Mouse (Mus musculus) CH12.LX (cell line): Measurements from ENCODE around the gene Thrb. TPM values are rescaled to one million over a fixed set of nuclear protein-coding genes. Genes with fewer than 3 reads are reported as not detected.

Experiments
- DNase-seq: peaks from one replicate; pipeline ENCODE4 v3.0.0-alpha.2; 2013; ENCODE audit errors: extremely low read depth
- H3K27ac ChIP-seq: 2 replicates; pipeline ENCODE4 v1.5.1; 2012; ENCODE audit warnings: low read depth, mild to moderate bottlenecking, control low read depth, moderate library complexity; ENCODE audit not compliant: insufficient read depth
- H3K27me3 ChIP-seq: replicated peaks from 2 replicates; pipeline ENCODE3; 2012; ENCODE audit warnings: inconsistent platforms
- H3K36me3 ChIP-seq, 2 experiments: replicated peaks in 1 of 2; 2 replicates each; pipeline versions ENCODE3 to v1.6.1; 2012; ENCODE audit warnings: inconsistent platforms in 1 of 2, low read length in 1 of 2, mild to moderate bottlenecking in 1 of 2, mixed read lengths in 1 of 2, moderate library complexity in 1 of 2; ENCODE audit not compliant: control insufficient read depth in 1 of 2, insufficient read depth in 1 of 2
- H3K4me1 ChIP-seq, 2 experiments: 2 replicates each; pipeline ENCODE4 v1.6.1; 2012; ENCODE audit warnings: inconsistent platforms in 1 of 2, moderate library complexity in 1 of 2; ENCODE audit not compliant: insufficient read depth in 2 of 2, control insufficient read depth in 1 of 2
- H3K4me2 ChIP-seq: 2 replicates; pipeline ENCODE4 v1.6.1; 2012; ENCODE audit warnings: low read depth, mild to moderate bottlenecking, control low read depth; ENCODE audit not compliant: poor library complexity, insufficient read depth, severe bottlenecking
- H3K4me3 ChIP-seq, 3 experiments: fragments of 150-350 bp in 1 of 3; sonication (generic) in 1 of 3; replicated peaks in 1 of 3; 2 replicates each; pipeline versions ENCODE3 to v1.5.1; 2011 to 2012; ENCODE audit warnings: low read depth in 2 of 3, low read length in 2 of 3, mild to moderate bottlenecking in 2 of 3, moderate library complexity in 2 of 3, control low read depth in 1 of 3, improper control_type of control experiment in 1 of 3, inconsistent platforms in 1 of 3, mixed read lengths in 1 of 3; ENCODE audit not compliant: poor library complexity in 1 of 3
- H3K79me2 ChIP-seq: replicated peaks from 2 replicates; pipeline ENCODE4 v1.6.1; 2012; ENCODE audit warnings: mild to moderate bottlenecking, moderate library complexity; ENCODE audit not compliant: control insufficient read depth, poor library complexity, insufficient read depth, severe bottlenecking; ENCODE audit errors: extremely low read depth
- H3K9ac ChIP-seq: 2 replicates; pipeline ENCODE4 v1.6.1; 2012; ENCODE audit warnings: low read depth, mild to moderate bottlenecking, control low read depth, moderate library complexity; ENCODE audit not compliant: insufficient read depth
- H3K9me3 ChIP-seq: replicated peaks from 2 replicates; pipeline ENCODE3; 2012; ENCODE audit warnings: low read length, inconsistent platforms, mixed read lengths
- CHD1 ChIP-seq: IDR thresholded peaks from 2 replicates; pipeline ENCODE4 v1.6.1; 2012; ENCODE audit warnings: low read depth, low read length, improper control_type of control experiment, inconsistent platforms
- HCFC1 ChIP-seq: IDR thresholded peaks from 2 replicates; pipeline ENCODE4 v1.6.1; 2012; ENCODE audit warnings: low read depth, mild to moderate bottlenecking, inconsistent platforms, low read length, improper control_type of control experiment
- IRF4 ChIP-seq: IDR thresholded peaks from 2 replicates; pipeline ENCODE4 v1.6.1; 2014; ENCODE audit warnings: low read depth, mild to moderate bottlenecking, inconsistent platforms, low read length, improper control_type of control experiment
- JUN ChIP-seq: IDR thresholded peaks from 2 replicates; pipeline ENCODE4 v1.6.1; 2011; ENCODE audit warnings: low read depth, mild to moderate bottlenecking, low read length, improper control_type of control experiment, moderate library complexity; ENCODE audit not compliant: insufficient read depth
- JUND ChIP-seq: conservative IDR thresholded peaks from 2 replicates; pipeline ENCODE4 v1.6.1; 2011; ENCODE audit warnings: low read depth, low read length, improper control_type of control experiment
- KAT2A ChIP-seq: IDR thresholded peaks from 2 replicates; pipeline ENCODE4 v1.6.1; 2012; ENCODE audit warnings: low read length, improper control_type of control experiment, inconsistent platforms; ENCODE audit not compliant: insufficient replicate concordance
- MAFK ChIP-seq: IDR thresholded peaks from 2 replicates; pipeline ENCODE4 v1.6.1; 2011; ENCODE audit warnings: low read length, improper control_type of control experiment; ENCODE audit not compliant: insufficient replicate concordance
- MAX ChIP-seq: IDR thresholded peaks from 2 replicates; pipeline ENCODE4 v1.6.1; 2011; ENCODE audit warnings: low read length, improper control_type of control experiment
- MAZ ChIP-seq: IDR thresholded peaks from 2 replicates; pipeline ENCODE4 v1.6.1; 2012; ENCODE audit warnings: low read depth, mild to moderate bottlenecking, inconsistent platforms, low read length, improper control_type of control experiment, moderate library complexity
- MEF2A ChIP-seq: IDR thresholded peaks from 2 replicates; pipeline ENCODE4 v1.6.1; 2014; ENCODE audit warnings: low read depth, mild to moderate bottlenecking, inconsistent platforms, low read length, improper control_type of control experiment, borderline replicate concordance
- MYC ChIP-seq: IDR thresholded peaks from 2 replicates; pipeline ENCODE4 v1.6.1; 2011; ENCODE audit warnings: low read depth, mild to moderate bottlenecking, improper control_type of control experiment, low read length
- NELFE ChIP-seq: IDR thresholded peaks from 2 replicates; pipeline ENCODE4 v1.6.1; 2011; ENCODE audit warnings: low read depth, low read length, improper control_type of control experiment
- NRF1 ChIP-seq: IDR thresholded peaks from 2 replicates; pipeline ENCODE4 v1.6.1; 2014; ENCODE audit warnings: low read depth, mild to moderate bottlenecking, inconsistent platforms, low read length, improper control_type of control experiment, moderate library complexity
- PAX5 ChIP-seq: IDR thresholded peaks from 2 replicates; pipeline ENCODE4 v1.6.1; 2012; ENCODE audit warnings: low read length, inconsistent platforms, mixed read lengths
- POLR2A ChIP-seq: IDR thresholded peaks from 2 replicates; pipeline ENCODE4 v1.6.1; 2011; ENCODE audit warnings: low read depth, mild to moderate bottlenecking, improper control_type of control experiment, low read length
- RAD21 ChIP-seq: IDR thresholded peaks from 2 replicates; pipeline ENCODE4 v1.6.1; 2011; ENCODE audit warnings: low read depth, mild to moderate bottlenecking, low read length, improper control_type of control experiment, moderate library complexity
- RCOR1 ChIP-seq: conservative IDR thresholded peaks from 2 replicates; pipeline ENCODE4 v1.6.1; 2012; ENCODE audit warnings: low read depth, mild to moderate bottlenecking, inconsistent platforms, low read length, improper control_type of control experiment
- SIN3A ChIP-seq: IDR thresholded peaks from 2 replicates; pipeline ENCODE4 v1.6.1; 2012; ENCODE audit warnings: low read length, improper control_type of control experiment, inconsistent platforms
- SMC3 ChIP-seq: IDR thresholded peaks from 2 replicates; pipeline ENCODE4 v1.6.1; 2011; ENCODE audit warnings: low read depth, low read length, improper control_type of control experiment
- TBP ChIP-seq: conservative IDR thresholded peaks from 2 replicates; pipeline ENCODE4 v1.6.1; 2011; ENCODE audit warnings: low read depth, low read length, improper control_type of control experiment
- USF1 ChIP-seq: IDR thresholded peaks from 2 replicates; pipeline ENCODE4 v1.6.1; 2014; ENCODE audit warnings: low read depth, mild to moderate bottlenecking, inconsistent platforms, low read length, improper control_type of control experiment
- ZC3H11A ChIP-seq: IDR thresholded peaks from 2 replicates; pipeline ENCODE4 v1.6.1; 2012; ENCODE audit warnings: low read depth, mild to moderate bottlenecking, inconsistent platforms, low read length, improper control_type of control experiment
- ZKSCAN1 ChIP-seq: IDR thresholded peaks from 2 replicates; pipeline ENCODE4 v1.6.1; 2012; ENCODE audit warnings: low read depth, inconsistent platforms, low read length, improper control_type of control experiment, borderline replicate concordance
- ZNF384 ChIP-seq: IDR thresholded peaks from 2 replicates; pipeline ENCODE4 v1.6.1; 2012; ENCODE audit warnings: low read depth, low read length, improper control_type of control experiment, inconsistent platforms
- dilution Hi-C: fragments of 300-500 bp; cut with MboI; formaldehyde crosslinking; loops from 2 replicates; pipeline ENCODE4 v1.14.3; 2020; ENCODE audit warnings: low sequenced_read_pairs; ENCODE audit not compliant: extremely low pct_unique_long_range_greater_than_20kb, extremely low pct_ligation_motif_present
- in situ Hi-C: fragments of 300-500 bp; cut with MboI; formaldehyde crosslinking; loops from 3 replicates; pipeline ENCODE4 v1.14.3; 2019; ENCODE audit warnings: low sequenced_read_pairs, low pct_ligation_motif_present, low pct_unique_long_range_greater_than_20kb, mixed read lengths
- polyA plus RNA-seq: library from polyadenylated mRNA; unstranded; fragments of >175 nt; gene quantifications from 2 replicates; pipeline ENCODE4 v1.2.1, GENCODE M21; 2012; ENCODE audit warnings: low read depth; ENCODE audit not compliant: insufficient read length
- total RNA-seq, 2 experiments: library from RNA; depleted of rRNA; stranded (reverse); fragments of 300-350 nt in 1 of 2; fragments of >200 nt in 1 of 2; gene quantifications; 2 replicates each; pipeline ENCODE4 v1.2.3; 2012 to 2014

Thrb gene
- total and polyA plus RNA-seq, 3 experiments, result 0.56 to 1.6 (median 0.60) TPM

GRCm38 (mm10) chr14:17954038-17954437 is 294.0 kb downstream of the Thrb start:
- no peaks in the 10 kb centered on the region for H3K9me3 ChIP-seq
- H3K9ac ChIP-seq, result no peak overlapping the region
- no peak for DNase-seq
- no peak overlapping the region for H3K27ac ChIP-seq
- H3K36me3 ChIP-seq, result no peaks in the 10 kb centered on the region
- H3K4me2 ChIP-seq, result no peak overlapping the region
- H3K27me3 ChIP-seq, result no peaks in the 10 kb centered on the region
- H3K79me2 ChIP-seq, result no peaks in the 10 kb centered on the region
- in situ Hi-C loops, result loop anchor here (25.0 kb wide), 2 partner anchors 208 to 542 kb away; no protein-coding TSS in a partner anchor
- TF ChIP-seq PAX5 (no peak), JUN (no peak), HCFC1 (no peak), KAT2A (no peak), RAD21 (no peak), JUND (no peak), SMC3 (no peak), POLR2A (no peak), MAZ (no peak), ZKSCAN1 (no peak), MYC (no peak)
- no peaks in the 10 kb centered on the region; a peak in 1 of 4 replicates for H3K4me1 ChIP-seq
- no peak overlapping the region for H3K4me3 ChIP-seq
- dilution Hi-C loops, result no loop called here

DNA sequence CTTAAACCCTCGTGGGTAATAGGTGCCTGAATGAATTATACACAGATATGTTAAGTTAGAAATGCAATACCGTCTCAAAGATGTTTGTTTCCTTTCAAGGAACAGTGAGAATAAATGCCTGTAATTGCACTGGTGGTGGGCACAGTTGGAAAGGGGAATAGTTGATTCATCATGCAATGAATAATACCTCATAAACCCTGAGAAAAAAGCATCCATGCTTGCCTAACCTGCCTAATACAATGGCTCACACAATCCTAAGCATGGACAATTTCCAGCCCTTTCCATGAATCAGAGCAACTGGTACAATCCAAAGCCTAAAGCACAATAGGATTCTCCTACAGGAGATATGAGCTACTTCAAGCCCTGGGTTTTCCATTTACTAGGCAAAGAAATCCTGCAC is 299.8 kb downstream of the Thrb start:
- Histone ChIP-seq H3K9ac (no peak overlapping the region), H3K4me2 (no peak overlapping the region), H3K9me3 (no peaks in the 10 kb centered on the region), H3K27ac (no peak overlapping the region), H3K36me3 (no peaks in the 10 kb centered on the region), H3K79me2 (no peaks in the 10 kb centered on the region), H3K4me3 (no peak overlapping the region), H3K27me3 (no peaks in the 10 kb centered on the region), H3K4me1 (no peaks in the 10 kb centered on the region)
- in situ Hi-C loops (loop anchor here (25.0 kb wide), 2 partner anchors 202 to 548 kb away; no protein-coding TSS in a partner anchor), dilution Hi-C loops (no loop called here)
- no peak for DNase-seq
- TF ChIP-seq ZKSCAN1, result no peak
- TF ChIP-seq USF1, result no peak
- TF ChIP-seq SIN3A, result no peak
- no peak for TF ChIP-seq MYC
- TF ChIP-seq CHD1, result no peak
- no peak for TF ChIP-seq PAX5
- no peak for TF ChIP-seq ZC3H11A
- no peak for TF ChIP-seq NRF1
- no peak for TF ChIP-seq RCOR1
- no peak for TF ChIP-seq TBP
- TF ChIP-seq MEF2A, result no peak
- TF ChIP-seq IRF4, result no peak
- TF ChIP-seq POLR2A, result no peak
- TF ChIP-seq NELFE, result no peak
- TF ChIP-seq MAFK, result no peak
- no peak for TF ChIP-seq ZNF384
- TF ChIP-seq MAX, result no peak
